Comparison of ENCODE assay signal across 12 mouse cellular contexts in the genomic region with DNA sequence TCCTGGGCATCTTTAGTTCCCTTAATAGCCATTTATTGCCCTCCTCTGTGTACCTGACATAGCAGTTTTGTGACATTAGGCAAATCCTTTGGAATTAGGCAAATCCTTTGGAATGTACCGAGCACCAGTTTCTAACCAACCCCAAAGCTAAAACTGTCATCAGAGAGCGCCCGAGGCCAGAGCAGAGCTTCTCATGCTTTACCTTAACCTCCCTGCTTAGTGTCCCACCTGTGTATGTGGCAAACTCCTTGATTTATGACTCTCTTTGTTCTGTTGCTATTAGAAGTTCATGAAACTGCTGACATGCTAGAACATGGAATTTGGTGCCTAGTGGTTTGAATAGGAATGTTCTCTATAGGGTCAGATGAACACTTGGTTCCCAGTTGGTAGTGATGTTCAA.
"Had no signal": no experiment of that assay in that cellular context is flagged by ENCODE, and none has a peak within 500 bp of the region (broad histone marks: within the 10 kb centered on the region; RNA-seq: fewer than 3 reads in every experiment).

No protein-coding gene starts in this region.

- DNase-seq: retina, postnatal 1 day; right cerebral cortex, adult 18-20 months; right cerebral cortex, postnatal 14 days; right cerebral cortex, postnatal 25 days; right cerebral cortex, postnatal 4 days; spleen, adult 18-20 months; thymus, adult 18-20 months; thymus, adult 2 months; thymus, postnatal 14 days; thymus, postnatal 25 days; thymus, postnatal 36 days; thymus, postnatal 4 days had no signal
